Comparison of ENCODE assay signal across 9 mouse cellular contexts in the genomic region with DNA sequence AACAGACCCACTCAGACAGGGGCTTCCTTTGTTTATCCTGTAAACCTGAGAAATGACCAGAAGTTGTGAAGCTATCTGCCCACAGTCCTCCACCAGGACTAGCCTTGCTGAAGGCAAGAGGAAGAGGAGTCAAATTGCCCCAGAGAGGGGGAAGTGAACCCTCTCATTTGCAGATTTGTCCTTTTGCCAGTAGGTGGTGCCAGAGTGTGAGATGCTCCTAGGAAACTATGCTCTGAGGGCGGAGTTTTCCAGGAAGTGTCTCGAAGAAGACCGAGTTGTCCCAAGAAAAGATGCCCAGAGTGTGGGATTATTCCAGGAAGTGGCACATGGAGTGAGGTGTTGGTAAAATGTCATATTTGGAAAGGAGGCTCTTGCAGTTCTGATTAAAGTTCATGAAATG.
DNase-seq lines count a peak whose midpoint lies in the region; ATAC-seq and TF ChIP-seq lines count a peak whose summit lies in the region.
"Had no signal": no experiment of that assay in that cellular context is flagged by ENCODE, and none has a peak within 500 bp of the region (broad histone marks: within the 10 kb centered on the region; RNA-seq: fewer than 3 reads in every experiment).

No protein-coding gene starts in this region.

- H3K4me3 ChIP-seq in heart, postnatal 0 days (ENCODE audit: low read depth, low read length) = no peak overlapping the region
- H3K4me3 ChIP-seq in lung, postnatal 0 days (ENCODE audit: low read depth, low read length) = no peak overlapping the region
- H3K4me3 ChIP-seq: embryonic facial prominence, embryonic 12.5 days had no signal

- H3K36me3 ChIP-seq in heart, postnatal 0 days (replicated peaks; ENCODE audit: control insufficient read depth, insufficient read depth, low read length) = no peaks in the 10 kb centered on the region
- no peaks in the 10 kb centered on the region for H3K36me3 ChIP-seq in lung, postnatal 0 days (ENCODE audit: insufficient read depth, low read length)
- H3K36me3 ChIP-seq: embryonic facial prominence, embryonic 12.5 days had no signal

- H3K9me3 ChIP-seq in heart, postnatal 0 days (replicated peaks; ENCODE audit: control insufficient read depth, low read length) = no peaks in the 10 kb centered on the region
- no peaks in the 10 kb centered on the region for H3K9me3 ChIP-seq in lung, postnatal 0 days (ENCODE audit: low read length)
- H3K9me3 ChIP-seq: embryonic facial prominence, embryonic 12.5 days had no signal

- no peaks in the 10 kb centered on the region for H3K4me1 ChIP-seq in heart, postnatal 0 days (ENCODE audit: control insufficient read depth, insufficient read depth)
- H3K4me1 ChIP-seq in lung, postnatal 0 days (ENCODE audit: insufficient read depth, low read depth, low read length) = no peaks in the 10 kb centered on the region
- H3K4me1 ChIP-seq: embryonic facial prominence, embryonic 12.5 days had no signal

- H3K27ac ChIP-seq in heart, postnatal 0 days (ENCODE audit: low read depth) = no peak overlapping the region
- H3K27ac ChIP-seq in lung, postnatal 0 days (ENCODE audit: low read length) = no peak overlapping the region
- H3K27ac ChIP-seq: embryonic facial prominence, embryonic 12.5 days had no signal

- no peak for TF ChIP-seq EP300 in heart, postnatal 0 days (IDR thresholded peaks at IDR 0.05; ENCODE audit: low read depth)
- peak; percentile 26; the same call in 1 of the 2 replicates for TF ChIP-seq EP300 in lung, postnatal 0 days (IDR thresholded peaks at IDR 0.05)

- no peak for DNase-seq in heart, postnatal 0 days (ENCODE audit: low spot score)
- no peak for DNase-seq in heart, adult 11 months
- peak; percentile 4 for DNase-seq in urinary bladder, postnatal 14 days (ENCODE audit: low spot score)
- no peak for DNase-seq in urinary bladder, postnatal 10 days (ENCODE audit: low spot score)
- peak; percentile 28 to 38 for DNase-seq in cerebellum, postnatal 14 days
- peak; percentile 66 for DNase-seq in lung, postnatal 0 days (ENCODE audit: low spot score)
- no peak for DNase-seq in urinary bladder, adult 2 months (ENCODE audit: low spot score)
- DNase-seq in spleen, postnatal 10 days (ENCODE audit: low spot score in 2 of 2) = no peak

- no peak overlapping the region for H3K4me2 ChIP-seq in heart, postnatal 0 days (ENCODE audit: low read depth, low read length)
- no peak overlapping the region for H3K4me2 ChIP-seq in lung, postnatal 0 days (replicated peaks; ENCODE audit: low read depth, low read length)
- H3K4me2 ChIP-seq: embryonic facial prominence, embryonic 12.5 days had no signal

- no peak for ATAC-seq in heart, postnatal 0 days (ENCODE audit: insufficient read depth, low read depth)
- ATAC-seq in lung, postnatal 0 days = no peak

- H3K27me3 ChIP-seq in heart, postnatal 0 days (ENCODE audit: control insufficient read depth, insufficient read depth, low read length) = no peaks in the 10 kb centered on the region
- H3K27me3 ChIP-seq in lung, postnatal 0 days (replicated peaks; ENCODE audit: insufficient read depth, low read length) = no peaks in the 10 kb centered on the region
- H3K27me3 ChIP-seq: embryonic facial prominence, embryonic 12.5 days had no signal

- no peak overlapping the region for H3K9ac ChIP-seq in heart, postnatal 0 days (replicated peaks; ENCODE audit: low read depth, low read length)
- no peak overlapping the region for H3K9ac ChIP-seq in lung, postnatal 0 days (replicated peaks; ENCODE audit: low read depth)
- H3K9ac ChIP-seq: embryonic facial prominence, embryonic 12.5 days had no signal

- TF ChIP-seq CTCF in heart, postnatal 0 days (IDR thresholded peaks at IDR 0.05; ENCODE audit: low read depth) = peak; percentile 53
- peak; percentile 68 for TF ChIP-seq CTCF in lung, postnatal 0 days (IDR thresholded peaks at IDR 0.05)

- WGBS in heart, postnatal 0 days = 35% methylated on average over 3 of the region's 3 CpGs
- 28% methylated on average over 3 of the region's 3 CpGs for WGBS in lung, postnatal 0 days

Comparison
In these comparisons a context has a peak if more than half of its experiments do, and no peak if none do; other contexts are left out.
1. DNase-seq: peak in urinary bladder, postnatal 14 days (single experiment), cerebellum, postnatal 14 days (2 of 2) and lung, postnatal 0 days (single experiment); none in heart, postnatal 0 days (single experiment), heart, adult 11 months (single experiment), urinary bladder, postnatal 10 days (single experiment), urinary bladder, adult 2 months (single experiment) and spleen, postnatal 10 days (0 of 2).